Mouse (Mus musculus) testis, adult 2 months (tissue): Measurements from ENCODE around the gene 4921524J17Rik. TPM values are rescaled to one million over a fixed set of nuclear protein-coding genes. Genes with fewer than 3 reads are reported as not detected.

Experiments used
- H3K27ac ChIP-seq: fragments of 200-500 bp; 2 replicates; pipeline ENCODE4 v1.5.1; 2012; ENCODE audit warnings: low read depth, low read length; ENCODE audit not compliant: control insufficient read depth, insufficient read depth
- H3K27me3 ChIP-seq: fragments of 200-500 bp; 2 replicates; pipeline ENCODE4 v1.6.1; 2012; ENCODE audit warnings: mild to moderate bottlenecking, low read length, moderate library complexity; ENCODE audit not compliant: control insufficient read depth, insufficient read depth
- H3K36me3 ChIP-seq: fragments of 200-500 bp; 2 replicates; pipeline ENCODE4 v1.6.1; 2012; ENCODE audit warnings: mild to moderate bottlenecking, low read length; ENCODE audit not compliant: control insufficient read depth, insufficient read depth
- H3K4me1 ChIP-seq: fragments of 200-500 bp; 2 replicates; pipeline ENCODE4 v1.6.1; 2012; ENCODE audit warnings: low read length; ENCODE audit not compliant: control insufficient read depth, insufficient read depth
- H3K4me3 ChIP-seq: fragments of 200-500 bp; 2 replicates; pipeline ENCODE4 v1.5.1; 2012; ENCODE audit warnings: low read depth, mild to moderate bottlenecking, low read length, moderate library complexity, mixed read lengths; ENCODE audit not compliant: control insufficient read depth
- CTCF ChIP-seq: fragments of 200-500 bp; IDR thresholded peaks from 2 replicates; pipeline ENCODE4 v1.5.1; 2012; ENCODE audit warnings: low read depth, mild to moderate bottlenecking, inconsistent platforms, low read length, moderate library complexity; ENCODE audit not compliant: control insufficient read depth, insufficient read depth, insufficient replicate concordance
- POLR2A ChIP-seq: fragments of 200-500 bp; IDR thresholded peaks from 2 replicates; pipeline ENCODE4 v1.6.1; 2012; ENCODE audit warnings: low read depth, mild to moderate bottlenecking, inconsistent platforms, low read length, moderate library complexity; ENCODE audit not compliant: control insufficient read depth
- polyA plus RNA-seq: library from polyadenylated mRNA; depleted of rRNA; stranded (reverse); fragments of >200 nt; gene quantifications from 2 replicates; pipeline ENCODE4 v1.2.3, GENCODE M21; 2012

The 4921524J17Rik gene
- polyA plus RNA-seq, 1 experiment, result 12.4 TPM

- Histone ChIP-seq H3K27ac (no peak overlapping the region), H3K4me3 (no peak overlapping the region), H3K27me3 (no peaks in the 10 kb centered on the region), H3K4me1 (peaks cover 4% of the 10 kb centered on the region), H3K36me3 (no peaks in the 10 kb centered on the region; the same call in 1 of the 2 replicates)
- TF ChIP-seq CTCF (no peak), POLR2A (no peak)
Observed at GRCm38 (mm10) chr8:85427026-85427425, 5.6 kb downstream of the 4921524J17Rik start.

- TF ChIP-seq POLR2A (no peak), CTCF (no peak)
- no peak overlapping the region for H3K4me3 ChIP-seq
- H3K27ac ChIP-seq, result no peak overlapping the region
- H3K27me3 ChIP-seq, result no peaks in the 10 kb centered on the region
- H3K36me3 ChIP-seq, result no peaks in the 10 kb centered on the region; the same call in none of the 2 replicates
- H3K4me1 ChIP-seq, result no peaks in the 10 kb centered on the region
Observed at GRCm38 (mm10) chr8:85421329-85421728, 11.3 kb downstream of the 4921524J17Rik start.

GRCm38 (mm10) chr8:85408526-85408925, 24.1 kb downstream of the 4921524J17Rik start:
- Histone ChIP-seq H3K4me3 (no peak overlapping the region), H3K36me3 (no peaks in the 10 kb centered on the region), H3K4me1 (peaks cover 2% of the 10 kb centered on the region), H3K27ac (no peak overlapping the region), H3K27me3 (no peaks in the 10 kb centered on the region)
- TF ChIP-seq CTCF, result no peak
- TF ChIP-seq POLR2A, result no peak

GRCm38 (mm10) chr8:85408053-85408505, 24.6 kb downstream of the 4921524J17Rik start:
- no peak for TF ChIP-seq CTCF
- TF ChIP-seq POLR2A, result no peak
- peaks cover 2% of the 10 kb centered on the region for H3K4me1 ChIP-seq

GRCm38 (mm10) chr8:85405961-85406360, 26.7 kb downstream of the 4921524J17Rik start:
- H3K4me3 ChIP-seq, result no peak overlapping the region
- no peak for TF ChIP-seq CTCF
- no peak for TF ChIP-seq POLR2A
- H3K27ac ChIP-seq, result no peak overlapping the region
- no peaks in the 10 kb centered on the region for H3K27me3 ChIP-seq
- H3K4me1 ChIP-seq, result peaks cover 2% of the 10 kb centered on the region; the same call in 1 of the 2 replicates
- H3K36me3 ChIP-seq, result no peaks in the 10 kb centered on the region

More at GRCm38 (mm10) chr8:85408053-85408505, 24.6 kb downstream of the 4921524J17Rik start:
- H3K4me3 ChIP-seq, result no peak overlapping the region
- H3K27me3 ChIP-seq, result no peaks in the 10 kb centered on the region
- no peak overlapping the region for H3K27ac ChIP-seq
- no peaks in the 10 kb centered on the region for H3K36me3 ChIP-seq

- peaks cover 2% of the 10 kb centered on the region; the same call in 1 of the 2 replicates for H3K4me1 ChIP-seq
- H3K36me3 ChIP-seq, result no peaks in the 10 kb centered on the region
- no peaks in the 10 kb centered on the region for H3K27me3 ChIP-seq
- TF ChIP-seq CTCF, result no peak
- TF ChIP-seq POLR2A, result no peak
- no peak overlapping the region for H3K4me3 ChIP-seq
- peak overlapping the region; percentile 27; the same call in 1 of the 2 replicates for H3K27ac ChIP-seq
Observed at GRCm38 (mm10) chr8:85405418-85405817, 27.2 kb downstream of the 4921524J17Rik start.

- no peak for TF ChIP-seq POLR2A
- no peak for TF ChIP-seq CTCF
- H3K4me1 ChIP-seq, result peaks cover 8% of the 10 kb centered on the region
- H3K27me3 ChIP-seq, result no peaks in the 10 kb centered on the region
- H3K36me3 ChIP-seq, result no peaks in the 10 kb centered on the region
- no peak overlapping the region for H3K27ac ChIP-seq
- H3K4me3 ChIP-seq, result no peak overlapping the region
Observed at GRCm38 (mm10) chr8:85398548-85398947, 34.1 kb downstream of the 4921524J17Rik start.

- Histone ChIP-seq H3K27ac (no peak overlapping the region), H3K4me3 (no peak overlapping the region), H3K4me1 (peaks cover 8% of the 10 kb centered on the region), H3K36me3 (no peaks in the 10 kb centered on the region), H3K27me3 (no peaks in the 10 kb centered on the region)
- TF ChIP-seq POLR2A (no peak), CTCF (peak; percentile 43; the same call in 1 of the 2 replicates)
Observed at GRCm38 (mm10) chr8:85397508-85397907, 35.1 kb downstream of the 4921524J17Rik start.
